Mouse (Mus musculus): ENCODE measurements around the gene Sgcd. TPM values are rescaled to one million over a fixed set of nuclear protein-coding genes. Genes with fewer than 3 reads are reported as not detected.
"Not testable (repeated sequence)": the region's sequence is repeated elsewhere in the genome, so short reads cannot be mapped to it uniquely, and the experiment has no call there.

Gene Sgcd
- total RNA-seq, 2 experiments from 2014 or later, result not detected

DNA sequence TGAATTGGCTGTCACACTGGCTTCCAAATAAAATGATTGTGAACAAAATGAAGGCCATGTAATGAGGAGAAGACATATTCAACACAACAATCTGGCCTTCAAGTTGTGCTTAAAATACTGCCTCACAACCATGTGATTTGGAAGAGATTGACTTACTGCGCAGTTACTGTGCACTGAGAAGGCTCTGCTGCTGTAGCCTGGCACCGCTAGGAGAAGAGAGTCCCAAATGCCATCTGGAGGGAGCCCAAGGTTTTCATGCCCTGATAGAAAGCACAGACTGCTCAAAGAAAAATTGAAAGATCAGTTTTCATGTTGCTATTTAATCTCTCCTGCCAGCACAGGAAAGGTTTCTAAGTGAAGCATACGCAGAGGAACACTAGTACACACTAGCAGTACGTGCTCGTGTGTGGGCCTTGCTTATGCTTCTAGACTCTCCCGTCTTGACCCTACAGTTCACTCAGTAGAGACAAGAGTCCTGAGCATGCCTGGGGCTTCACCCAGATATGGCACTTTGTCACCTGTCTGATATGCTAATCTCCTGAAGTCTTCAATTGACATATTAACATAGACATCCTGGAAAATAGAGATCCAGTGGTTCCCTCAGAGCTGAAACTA is 184.6 kb downstream of the Sgcd start:
- ATAC-seq (replicated peaks; ENCODE audit: low FRiP score, poor library complexity, severe bottlenecking), result no peak

DNA sequence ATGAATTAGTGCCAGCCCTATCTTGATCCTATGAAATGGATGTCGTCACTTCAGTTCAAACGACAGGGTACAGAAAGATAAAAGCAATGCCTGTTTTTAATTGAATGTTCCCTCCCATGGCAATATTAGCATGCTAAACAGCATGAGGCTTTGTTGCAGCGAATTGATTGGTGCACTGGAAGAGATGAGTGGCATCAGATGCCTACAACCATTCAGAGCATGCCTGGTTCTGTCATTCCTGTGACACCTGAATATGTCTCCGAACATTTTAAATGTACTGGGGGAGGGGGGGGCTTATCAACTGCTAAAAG is 210.9 kb downstream of the Sgcd start:
- no peak for ATAC-seq (replicated peaks; ENCODE audit: low FRiP score, poor library complexity, severe bottlenecking)

DNA sequence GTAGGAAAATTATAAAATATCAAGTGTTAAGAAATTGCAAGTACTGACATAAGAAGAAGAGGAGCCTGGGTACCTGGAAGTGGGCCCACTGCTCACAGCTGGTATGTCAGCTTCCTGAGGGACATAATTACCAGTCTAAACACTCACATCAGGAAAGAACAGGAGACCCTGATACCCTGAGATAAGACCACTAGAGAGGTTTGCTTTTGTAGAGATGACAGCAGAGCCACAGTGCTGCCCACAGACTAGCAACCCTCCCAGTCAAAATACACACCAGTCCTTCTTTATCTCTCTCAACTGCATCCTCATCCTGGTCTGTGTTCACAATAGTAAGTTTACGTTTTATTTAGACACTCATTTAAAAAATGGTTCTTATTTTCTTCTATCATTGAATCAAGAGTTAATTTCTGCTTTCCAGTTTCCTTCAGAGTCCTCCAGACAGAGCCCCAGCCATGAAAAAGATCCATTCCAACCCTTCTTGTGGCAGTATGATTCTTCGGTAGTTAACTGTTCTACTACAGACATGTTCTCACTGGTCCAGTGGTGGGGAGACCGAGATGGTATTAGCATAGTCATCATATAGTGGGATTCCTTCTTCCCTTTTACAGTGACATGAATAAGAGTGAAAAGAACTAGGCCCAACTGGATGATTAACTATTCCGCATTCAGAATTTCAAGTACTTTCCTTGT is 211.4 kb downstream of the Sgcd start:
- ATAC-seq (replicated peaks; ENCODE audit: low FRiP score, poor library complexity, severe bottlenecking), result no peak

DNA sequence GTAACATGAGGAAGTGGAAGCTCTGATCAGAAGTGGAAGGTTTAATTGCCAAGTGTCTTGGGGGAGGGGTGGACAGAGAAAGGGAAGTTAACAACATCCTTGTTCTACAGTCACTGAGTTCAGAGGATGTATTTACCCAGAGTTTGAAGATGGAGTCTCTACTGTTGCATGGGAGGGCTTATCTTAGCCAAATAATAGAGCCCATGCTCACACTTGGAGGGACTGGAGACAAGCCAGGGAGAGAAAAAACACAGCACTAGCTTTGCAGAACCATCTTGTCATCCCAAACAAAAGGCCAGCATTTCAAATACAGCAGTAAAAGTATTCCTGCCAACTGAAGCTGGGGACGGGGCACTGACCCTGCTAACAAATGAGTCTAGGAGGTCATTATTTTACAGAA is 212.8 kb downstream of the Sgcd start:
- no peak for ATAC-seq (replicated peaks; ENCODE audit: low FRiP score, poor library complexity, severe bottlenecking)

DNA sequence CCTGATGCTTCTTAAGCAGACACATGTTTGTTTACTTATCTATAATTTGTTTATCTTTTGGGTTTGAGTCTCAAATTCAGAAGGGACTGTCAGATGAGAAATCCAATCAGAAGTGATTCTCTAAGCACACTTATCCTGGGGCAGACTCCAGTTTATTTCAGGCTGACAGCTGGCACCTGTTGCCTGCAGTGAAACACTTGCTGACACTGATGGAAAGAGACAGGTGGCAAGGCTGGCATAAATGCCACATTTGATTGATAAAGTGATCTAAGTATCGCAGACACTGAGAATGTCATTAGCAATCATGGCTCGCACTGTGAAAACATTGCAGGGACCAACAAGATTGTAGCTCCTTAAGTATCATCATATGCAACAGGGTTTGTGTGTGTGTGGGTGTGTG is 222.9 kb downstream of the Sgcd start:
- ATAC-seq (replicated peaks; ENCODE audit: low FRiP score, poor library complexity, severe bottlenecking), result no peak

DNA sequence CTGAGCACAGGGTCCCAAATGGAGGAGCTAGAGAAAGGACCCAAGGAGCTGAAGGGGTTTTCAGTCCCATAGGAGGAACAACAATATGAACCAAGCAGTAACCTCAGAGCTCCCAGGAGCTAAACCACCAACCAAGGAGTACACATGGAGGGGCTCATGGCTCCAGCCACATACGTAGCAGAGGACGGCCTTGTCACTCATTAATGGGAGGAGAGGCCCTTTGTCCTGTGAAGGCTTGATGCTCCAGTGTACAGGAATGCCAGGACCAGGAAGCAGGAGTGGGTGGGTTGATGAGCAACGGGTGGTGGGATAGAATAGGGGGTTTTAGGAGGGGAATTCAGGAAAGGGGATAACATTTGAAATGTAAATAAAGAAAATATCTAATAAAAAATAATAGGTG is 225.2 kb downstream of the Sgcd start:
- not testable (repeated sequence) for ATAC-seq (replicated peaks; ENCODE audit: low FRiP score, poor library complexity, severe bottlenecking)

DNA sequence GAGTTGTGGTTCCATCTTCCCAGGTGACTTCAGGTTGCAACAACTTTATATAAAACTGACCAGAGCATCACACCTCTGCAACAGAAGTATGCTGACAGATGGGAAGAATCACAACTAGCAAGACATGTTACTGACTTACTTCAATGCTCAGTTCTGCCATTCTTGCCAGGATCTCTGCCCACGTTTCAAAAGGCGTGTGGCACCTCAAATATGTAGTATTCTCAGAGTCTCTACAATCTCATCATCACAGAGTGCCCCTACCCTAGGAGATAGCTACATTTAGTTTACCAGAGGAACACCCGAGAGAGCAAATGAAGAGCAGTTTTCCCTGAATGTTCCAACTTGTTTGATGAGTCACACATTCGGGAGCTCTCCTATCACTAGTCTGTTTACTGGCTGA is 229.8 kb downstream of the Sgcd start:
- no peak for ATAC-seq (replicated peaks; ENCODE audit: low FRiP score, poor library complexity, severe bottlenecking)

DNA sequence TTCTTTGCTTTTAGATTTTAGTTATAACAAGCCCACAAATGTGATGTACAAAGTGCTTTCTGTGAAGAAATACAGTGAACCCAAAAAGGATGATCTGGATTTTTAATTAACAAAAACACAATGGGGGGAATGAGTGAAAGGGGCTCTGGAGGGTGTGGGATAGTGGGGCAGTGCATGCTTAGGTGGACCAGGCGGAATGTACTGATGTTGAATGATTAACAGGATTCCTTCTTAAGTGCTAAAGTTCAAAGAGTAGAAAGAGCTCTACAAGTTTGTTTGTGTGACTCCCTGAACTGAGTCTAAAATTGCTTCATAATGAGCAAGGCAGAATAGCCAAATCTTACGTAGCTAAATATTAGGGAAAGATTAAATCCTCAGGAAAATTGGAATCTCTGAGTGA is 246.0 kb downstream of the Sgcd start:
- ATAC-seq (replicated peaks; ENCODE audit: low FRiP score, poor library complexity, severe bottlenecking), result no peak

DNA sequence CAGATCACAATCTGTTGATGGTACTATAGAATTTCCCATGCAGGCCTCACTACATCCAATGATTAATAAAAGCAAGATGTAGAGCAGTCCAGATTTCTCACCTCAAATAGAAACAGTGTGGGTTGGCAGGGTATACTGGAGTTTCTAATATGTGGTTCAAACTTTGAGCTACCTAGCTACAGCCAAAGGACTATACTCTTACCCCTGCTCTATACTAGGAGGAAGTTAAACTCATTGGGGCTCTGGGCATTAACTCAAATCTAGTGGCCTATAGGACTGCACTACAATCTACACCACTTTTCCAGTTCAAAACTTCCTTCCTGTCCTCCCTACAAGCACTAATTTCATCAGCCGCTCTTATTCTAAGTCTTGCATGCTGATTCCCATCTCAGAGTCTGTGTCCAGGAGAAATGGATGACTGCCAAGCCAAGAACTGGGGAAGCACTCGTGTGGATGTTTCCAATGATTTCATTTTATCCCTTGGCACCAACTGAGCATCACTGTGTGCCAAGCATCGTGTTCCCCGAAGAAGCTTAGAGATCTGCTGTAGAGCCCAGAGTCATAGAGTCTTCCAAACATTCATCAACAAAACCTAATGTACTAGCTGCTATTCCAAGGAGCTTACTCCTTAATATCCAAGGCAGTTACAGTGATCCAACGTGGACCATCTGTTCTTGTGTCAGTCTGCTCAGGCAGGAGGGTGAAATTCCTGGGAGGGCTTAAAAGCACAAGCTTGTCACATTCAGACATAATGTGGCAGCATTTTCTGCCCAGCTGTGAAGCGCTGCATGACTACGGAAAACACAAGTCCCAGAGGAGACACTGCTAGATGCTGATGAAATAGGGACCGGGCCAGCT is 283.6 kb downstream of the Sgcd start:
- ATAC-seq (replicated peaks; ENCODE audit: low FRiP score, poor library complexity, severe bottlenecking), result no peak

DNA sequence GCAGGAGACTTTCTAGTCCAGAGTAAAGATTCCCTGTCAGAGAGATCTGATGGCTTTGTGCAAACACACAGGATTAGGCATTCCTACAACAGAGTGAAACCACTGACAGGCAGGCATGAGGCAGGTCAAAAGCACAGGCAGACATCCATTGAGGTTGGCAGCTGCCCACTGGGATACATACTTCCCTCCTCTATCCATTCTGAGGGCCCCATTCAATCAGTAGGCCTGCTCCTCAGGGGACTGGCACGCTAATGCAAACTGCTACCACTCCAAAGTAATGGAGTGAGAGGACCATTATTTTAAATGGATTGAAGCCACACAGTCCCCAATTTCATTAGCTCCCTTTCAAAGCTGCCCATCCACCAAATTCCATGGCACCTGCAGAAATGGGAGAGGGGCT is 293.2 kb downstream of the Sgcd start:
- no peak for ATAC-seq (replicated peaks; ENCODE audit: low FRiP score, poor library complexity, severe bottlenecking)

DNA sequence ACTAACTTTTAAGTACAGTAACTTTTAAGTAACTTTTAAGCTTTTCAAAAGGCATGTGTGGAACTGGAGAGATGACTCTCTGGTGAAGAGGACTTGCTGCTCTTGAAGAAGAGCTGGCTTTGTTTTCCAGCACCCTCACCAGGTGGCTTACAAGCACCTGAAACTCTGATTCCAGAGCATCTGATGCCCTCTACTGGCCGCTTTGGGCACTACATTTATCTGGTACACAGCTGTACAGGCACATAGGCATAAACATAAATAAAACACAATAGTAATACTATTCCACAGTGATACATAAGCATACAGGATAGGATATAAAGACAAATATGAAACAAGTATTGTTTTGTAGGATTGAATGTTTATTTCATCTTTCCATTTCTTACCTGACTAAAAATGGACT is 330.6 kb downstream of the Sgcd start:
- no peak for ATAC-seq (replicated peaks; ENCODE audit: low FRiP score, poor library complexity, severe bottlenecking)

DNA sequence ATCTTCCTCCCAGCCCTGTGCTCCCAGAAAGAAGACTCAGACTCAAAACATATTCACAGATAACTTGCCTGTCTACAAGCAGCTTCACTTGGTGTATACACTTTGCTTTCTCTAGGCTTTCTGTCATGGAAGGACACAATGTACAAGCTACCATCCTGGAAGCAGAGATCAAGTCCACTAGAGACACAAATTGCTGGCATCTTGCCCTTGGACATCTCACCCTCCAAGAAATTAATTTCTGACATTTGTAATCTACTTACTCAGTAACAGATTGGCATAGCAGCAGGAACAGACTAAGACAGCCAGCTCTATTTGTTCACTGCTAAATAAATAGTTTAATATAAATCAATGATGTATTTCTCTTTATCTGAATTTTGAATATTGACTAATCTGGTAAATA is 342.9 kb downstream of the Sgcd start:
- no peak for ATAC-seq (replicated peaks; ENCODE audit: low FRiP score, poor library complexity, severe bottlenecking)

DNA sequence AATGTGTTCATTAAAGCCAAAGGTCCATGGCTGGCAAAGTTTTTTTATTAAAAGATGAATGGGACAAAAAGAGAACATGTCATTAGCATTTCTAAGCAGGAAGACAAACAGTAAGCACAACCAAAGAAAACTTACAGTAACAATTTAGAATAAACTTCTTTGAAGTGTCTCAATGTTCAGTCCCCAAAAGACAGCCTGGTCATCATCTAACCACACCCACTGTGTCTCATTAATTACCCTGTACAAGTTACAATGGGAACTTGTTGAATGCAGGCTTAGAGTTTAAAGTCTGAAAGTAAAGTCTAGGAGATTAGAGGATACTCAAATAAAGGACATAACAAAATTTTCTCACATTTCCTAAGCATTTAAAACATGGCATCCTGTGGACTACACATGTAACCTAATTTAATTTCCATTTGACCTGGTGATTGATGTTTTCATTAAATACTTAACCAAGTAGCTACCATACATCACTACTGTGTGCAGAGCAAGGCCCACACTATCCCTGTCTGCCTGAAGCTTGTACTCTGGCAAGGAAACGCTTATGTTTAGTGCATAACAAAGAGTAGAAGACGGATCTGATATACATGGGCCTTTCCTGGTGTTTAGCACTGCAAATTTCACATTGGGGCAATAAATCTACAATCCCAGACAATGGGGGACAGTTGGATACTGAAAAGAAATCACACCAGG is 347.1 kb downstream of the Sgcd start:
- no peak for ATAC-seq (replicated peaks; ENCODE audit: low FRiP score, poor library complexity, severe bottlenecking)

DNA sequence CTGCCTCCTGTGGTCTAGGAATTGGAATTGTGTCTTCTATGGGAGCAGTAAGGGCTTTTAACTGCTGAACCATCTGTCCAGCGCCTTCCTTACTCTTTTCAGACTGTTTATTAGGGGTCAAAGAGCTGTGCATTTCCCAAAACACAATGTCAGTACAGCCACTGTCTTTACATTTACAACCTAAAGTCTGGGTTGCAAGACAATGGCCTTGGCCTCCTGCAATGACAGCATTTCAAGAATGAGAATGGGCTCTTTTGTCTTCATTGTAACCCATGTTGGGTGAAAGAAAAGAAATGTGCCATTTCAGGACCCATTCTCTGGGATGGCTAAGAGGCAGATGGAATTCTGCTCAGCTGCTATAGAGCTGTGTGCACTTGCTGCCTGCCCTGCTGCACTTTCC is 348.2 kb downstream of the Sgcd start:
- ATAC-seq (replicated peaks; ENCODE audit: low FRiP score, poor library complexity, severe bottlenecking), result no peak

DNA sequence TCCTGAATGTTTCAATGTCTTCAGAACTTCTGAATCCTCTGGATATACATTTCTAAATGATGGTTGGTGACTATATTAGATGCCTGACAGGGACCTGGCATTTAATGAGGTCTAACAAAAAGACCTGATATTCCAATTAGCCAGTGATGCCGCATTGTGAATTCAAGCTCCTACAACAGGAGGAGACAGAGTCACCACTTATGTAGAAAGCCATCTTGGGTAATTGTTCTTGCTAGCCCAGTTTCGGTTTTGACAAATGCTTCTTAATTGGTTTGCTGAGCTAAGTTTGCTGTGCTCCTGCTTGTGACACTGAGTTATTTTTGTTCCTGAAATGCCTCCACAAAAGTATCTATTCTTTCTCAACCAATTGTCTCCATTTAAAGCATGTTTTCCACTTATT is 358.6 kb downstream of the Sgcd start:
- no peak for ATAC-seq (replicated peaks; ENCODE audit: low FRiP score, poor library complexity, severe bottlenecking)

DNA sequence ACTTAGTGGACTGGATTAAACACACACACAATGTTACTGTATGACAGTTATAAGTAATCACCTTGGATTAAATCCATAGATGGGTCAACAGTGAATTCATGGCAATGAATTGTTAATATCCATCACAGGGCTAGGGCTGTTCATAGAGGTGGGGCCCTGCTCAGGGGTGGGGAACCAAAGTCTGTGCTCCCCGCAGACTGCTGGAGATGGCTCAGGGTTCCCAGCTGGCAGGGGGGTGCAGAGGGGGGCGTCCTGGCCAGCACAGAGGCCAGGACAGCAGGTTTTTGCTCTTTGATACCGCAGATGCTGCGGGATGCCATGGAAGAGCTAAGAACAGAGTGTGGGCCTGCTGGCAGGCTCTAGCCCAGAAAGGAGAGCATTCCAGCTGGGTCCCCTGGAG is 378.9 kb downstream of the Sgcd start:
- ATAC-seq (replicated peaks; ENCODE audit: low FRiP score, poor library complexity, severe bottlenecking), result no peak

DNA sequence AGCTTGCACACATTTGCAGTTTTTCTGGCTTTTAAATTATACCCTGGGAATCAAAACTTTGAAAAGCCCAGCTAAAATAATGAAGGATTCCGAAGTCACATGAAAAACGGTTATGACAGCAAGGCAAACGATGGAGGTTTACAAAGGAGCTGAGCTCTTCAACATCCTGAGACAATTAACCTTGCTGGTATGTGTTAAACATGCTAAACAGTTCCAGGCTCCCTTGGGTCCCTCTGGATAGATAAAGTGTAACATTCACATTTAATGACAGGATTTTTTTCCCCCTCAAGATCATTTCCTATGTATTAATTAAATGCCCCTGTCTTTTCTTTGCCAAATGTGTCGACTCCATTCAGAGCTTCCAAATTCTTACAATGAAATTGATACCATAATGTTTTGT is 414.1 kb downstream of the Sgcd start:
- no peak for ATAC-seq (replicated peaks; ENCODE audit: low FRiP score, poor library complexity, severe bottlenecking)

DNA sequence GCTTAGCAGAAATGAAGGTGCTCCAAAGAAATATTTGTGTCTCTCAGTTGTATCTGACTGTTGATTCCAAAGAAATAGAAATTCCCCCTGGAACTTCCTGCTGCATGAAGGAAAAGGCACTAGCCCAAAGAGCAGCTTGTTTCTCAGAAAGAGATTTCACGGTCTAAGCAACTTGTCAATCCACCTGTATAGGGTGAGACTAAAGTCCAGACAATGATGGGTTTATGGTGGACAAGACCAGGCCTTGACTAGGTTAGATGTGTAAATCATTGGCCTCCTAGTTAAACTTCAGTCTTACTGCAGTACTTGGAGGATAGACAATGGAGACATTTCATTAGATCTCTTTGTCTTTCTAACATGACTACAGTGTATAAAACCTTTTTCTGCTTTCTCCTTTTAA is 420.3 kb downstream of the Sgcd start:
- ATAC-seq (replicated peaks; ENCODE audit: low FRiP score, poor library complexity, severe bottlenecking), result no peak

DNA sequence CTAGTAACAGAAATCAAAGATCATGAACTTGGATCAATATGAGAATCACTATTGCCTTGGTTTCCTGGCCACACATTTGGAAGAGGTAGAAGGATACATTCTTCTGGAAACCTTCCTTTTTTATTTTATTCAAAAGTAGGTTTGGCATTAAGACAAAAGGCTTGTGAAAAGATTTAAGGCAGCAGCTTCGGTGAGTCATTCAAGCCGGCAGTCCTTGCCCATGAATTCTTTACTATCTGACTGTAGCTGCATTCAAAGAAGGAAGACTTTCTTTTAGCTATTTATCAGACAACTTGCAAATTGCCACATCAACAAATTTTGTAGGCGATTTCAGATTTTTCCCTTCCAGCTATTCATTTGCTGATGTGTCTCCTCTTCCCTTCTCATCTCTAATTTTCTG is 422.6 kb downstream of the Sgcd start:
- no peak for ATAC-seq (replicated peaks; ENCODE audit: low FRiP score, poor library complexity, severe bottlenecking)

DNA sequence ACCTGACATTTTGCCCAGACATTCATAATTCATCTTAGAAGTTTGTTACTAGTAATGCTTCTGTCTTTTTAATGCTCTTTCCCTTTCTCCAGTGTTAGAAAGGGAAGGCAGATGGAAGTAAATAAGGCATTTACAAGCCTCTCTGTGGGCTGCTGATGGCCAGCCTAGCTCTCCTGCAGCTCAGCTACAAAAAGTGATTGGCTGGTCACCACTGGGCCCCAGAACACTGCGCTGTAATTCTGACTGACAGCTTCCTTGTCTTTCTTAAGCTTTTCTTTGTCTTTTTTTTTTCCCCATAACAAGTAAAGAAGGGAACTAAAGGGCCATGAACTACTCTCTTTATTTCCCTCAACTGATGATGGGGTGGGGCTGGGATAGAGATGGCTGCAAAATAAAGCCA is 463.9 kb downstream of the Sgcd start:
- no peak for ATAC-seq (replicated peaks; ENCODE audit: low FRiP score, poor library complexity, severe bottlenecking)

DNA sequence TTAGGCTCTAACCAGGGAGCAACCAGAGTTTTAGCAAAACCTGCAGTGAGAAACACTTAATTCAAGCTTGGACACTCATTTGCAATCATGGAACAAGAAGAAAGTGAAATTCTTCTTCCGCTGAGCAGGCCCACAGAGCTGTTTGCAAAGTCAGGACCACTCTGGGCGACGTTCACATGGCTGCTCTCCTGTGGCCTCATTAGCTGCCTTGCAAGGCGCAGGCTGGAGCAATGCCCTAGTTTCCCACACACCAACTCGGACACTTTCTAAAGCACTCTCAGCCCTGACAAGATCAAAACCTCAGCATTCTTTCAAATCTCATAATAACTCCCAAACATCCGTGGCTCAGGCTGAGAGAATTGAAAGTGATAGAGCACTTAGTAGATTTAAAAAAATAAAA is 480.7 kb downstream of the Sgcd start:
- no peak for ATAC-seq (replicated peaks; ENCODE audit: low FRiP score, poor library complexity, severe bottlenecking)

Measured in erythroid progenitor cell, adult 5-6 weeks (primary cell).